Mouse (Mus musculus) heart, adult 18-20 months (tissue): Measurements from ENCODE around the gene Herc4. TPM values are rescaled to one million over a fixed set of nuclear protein-coding genes. Genes with fewer than 3 reads are reported as not detected.
"Not testable (repeated sequence)": the region's sequence is repeated elsewhere in the genome, so short reads cannot be mapped to it uniquely, and the experiment has no call there.

Experiments used
- DNase-seq, 2 experiments: peaks; one replicate each; pipeline ENCODE4 v3.0.0; 2021 to 2022; ENCODE audit warnings: mixed read lengths in 1 of 2
- total RNA-seq, 2 experiments: library from RNA; stranded (reverse); gene quantifications; 2 replicates each; pipeline ENCODE4 v1.2.3; 2021

The Herc4 gene
- total RNA-seq, 2 experiments from 2014 or later = 33.5 to 36.3 TPM

DNA sequence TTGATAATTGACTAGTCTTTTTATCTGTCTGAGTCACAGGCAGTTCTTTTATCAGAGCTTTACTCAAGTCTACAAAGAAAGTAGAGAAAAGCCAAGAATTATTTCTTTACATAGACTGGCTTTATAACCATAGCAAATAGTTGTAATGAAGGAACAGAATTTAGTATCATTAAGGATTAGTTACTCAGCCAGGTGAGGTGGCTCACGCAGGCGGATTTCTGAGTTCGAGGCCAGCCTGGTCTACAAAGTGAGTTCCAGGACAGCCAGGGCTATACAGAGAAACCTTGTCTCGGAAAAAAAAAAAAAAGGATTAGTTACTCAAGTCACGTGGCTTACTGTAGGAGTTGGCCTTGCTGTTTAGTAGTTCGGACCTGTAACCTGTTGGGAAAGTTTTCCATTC lies 4.8 kb downstream of the Herc4 start:
- DNase-seq = no peak

DNA sequence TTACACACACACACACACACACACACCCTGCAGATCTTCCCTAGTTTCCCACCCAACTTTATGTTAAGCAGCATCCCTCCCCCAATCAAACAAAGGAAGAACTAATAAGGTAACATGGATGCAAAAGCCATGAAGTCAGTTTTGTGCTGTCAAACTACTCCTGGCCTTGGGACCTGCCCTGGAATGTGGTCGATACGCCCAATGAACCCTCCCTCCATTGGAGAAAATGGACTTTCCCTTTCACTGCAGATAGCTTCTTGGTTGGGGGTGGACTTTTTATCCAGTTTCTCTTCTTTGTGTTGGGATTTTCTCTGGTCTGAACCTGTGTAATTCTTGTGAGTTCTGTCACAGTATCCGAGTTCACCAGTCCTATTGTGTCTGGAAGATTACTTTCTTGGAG lies 15.1 kb downstream of the Herc4 start:
- DNase-seq = no peak

DNA sequence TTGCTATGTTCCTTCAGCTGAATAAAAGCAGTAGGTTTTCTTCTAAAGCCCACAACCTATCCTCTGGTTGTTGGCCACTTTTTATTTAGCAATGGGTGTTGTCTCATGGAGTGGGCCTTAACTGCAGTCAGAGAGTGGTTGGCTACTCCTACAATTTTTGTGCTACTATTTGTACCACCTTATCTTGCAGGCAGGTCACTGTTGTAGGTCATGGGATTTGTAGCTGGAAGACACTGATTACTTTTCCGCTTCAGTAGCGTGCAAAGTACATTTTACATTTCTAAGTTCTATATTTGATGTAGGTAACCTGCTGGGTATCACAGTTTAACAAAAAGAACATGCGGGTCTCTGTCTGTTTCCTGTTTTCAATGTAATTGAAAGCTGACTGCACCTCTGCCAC lies 15.7 kb downstream of the Herc4 start:
- DNase-seq = peak; percentile 13 to 20

DNA sequence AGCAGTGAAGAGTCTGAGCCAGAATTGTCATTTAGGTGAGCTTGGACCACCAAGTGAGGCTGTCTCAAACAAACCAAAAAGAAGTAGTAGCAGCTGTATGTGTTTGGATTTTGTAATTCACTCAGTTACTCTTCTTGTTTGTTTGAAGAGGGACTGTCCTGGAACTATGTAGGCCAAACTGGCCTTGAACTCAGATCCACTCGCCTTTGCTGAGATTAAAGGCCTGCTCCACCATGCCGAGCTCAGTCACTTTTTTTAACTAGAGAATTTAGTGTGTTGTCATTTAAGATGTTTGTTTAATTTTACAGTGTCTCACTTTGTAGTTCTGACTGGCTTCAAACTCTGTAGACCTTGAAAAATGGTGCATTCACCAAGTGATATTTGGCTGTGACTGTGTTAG lies 24.3 kb downstream of the Herc4 start:
- DNase-seq = no peak

DNA sequence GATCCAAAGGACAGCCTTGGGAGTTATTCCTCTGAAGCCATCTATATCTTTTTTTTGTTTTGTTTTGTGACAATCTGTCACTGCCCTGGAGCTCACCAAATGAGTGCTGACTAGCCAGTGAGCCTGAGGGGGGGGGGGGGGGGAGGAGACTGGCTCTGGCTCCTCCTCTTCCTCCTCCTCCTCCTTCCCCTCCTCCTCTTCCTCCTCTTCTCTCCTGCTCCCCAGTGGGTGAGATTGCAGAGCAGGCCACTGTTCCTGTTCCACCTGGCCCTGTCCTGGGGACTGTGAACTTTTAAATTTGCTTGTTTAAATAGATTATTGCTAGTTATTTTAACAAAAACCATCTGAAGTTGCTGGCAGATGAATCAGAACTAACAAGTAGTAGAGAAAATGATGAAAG lies 28.8 kb downstream of the Herc4 start:
- no peak for DNase-seq

DNA sequence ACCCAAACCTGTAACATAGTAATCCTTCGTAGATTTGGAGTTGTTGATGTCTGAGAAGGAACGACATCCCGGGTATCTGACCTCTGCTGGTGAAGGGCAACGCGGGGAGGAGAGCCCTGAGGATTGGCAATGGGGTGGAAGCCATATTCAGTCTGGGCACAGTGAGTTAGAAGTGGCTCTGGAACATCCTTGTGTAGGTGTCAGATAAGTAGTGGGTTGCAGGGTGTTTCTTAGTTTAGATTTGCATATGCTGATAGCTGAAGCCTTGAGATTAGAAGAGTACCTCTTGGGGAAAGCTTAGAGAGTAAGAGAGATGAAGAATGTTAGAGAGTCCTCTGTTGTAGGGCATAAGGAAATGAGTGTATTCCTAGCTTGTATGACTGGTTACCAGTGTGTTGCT lies 29.3 kb downstream of the Herc4 start:
- DNase-seq = no peak

DNA sequence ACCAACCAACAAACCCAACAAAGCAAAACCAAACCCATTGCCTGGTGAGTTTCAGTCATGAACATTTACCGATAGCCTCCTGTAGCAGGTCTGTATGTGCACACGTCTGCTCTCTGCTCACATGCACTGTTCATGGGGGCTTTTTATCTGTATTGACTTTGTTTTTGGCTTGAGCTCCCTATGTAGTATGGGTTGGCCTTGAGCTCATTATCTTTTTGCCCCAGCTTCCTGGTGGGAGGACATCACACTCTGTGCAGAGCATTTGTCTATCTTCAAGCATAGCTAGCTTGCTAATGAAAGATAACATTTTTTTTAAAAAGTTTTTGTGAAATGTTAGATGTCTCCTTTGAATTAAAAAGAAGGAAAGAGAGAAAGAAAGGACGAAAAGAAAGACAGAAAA lies 33.4 kb downstream of the Herc4 start:
- no peak for DNase-seq

DNA sequence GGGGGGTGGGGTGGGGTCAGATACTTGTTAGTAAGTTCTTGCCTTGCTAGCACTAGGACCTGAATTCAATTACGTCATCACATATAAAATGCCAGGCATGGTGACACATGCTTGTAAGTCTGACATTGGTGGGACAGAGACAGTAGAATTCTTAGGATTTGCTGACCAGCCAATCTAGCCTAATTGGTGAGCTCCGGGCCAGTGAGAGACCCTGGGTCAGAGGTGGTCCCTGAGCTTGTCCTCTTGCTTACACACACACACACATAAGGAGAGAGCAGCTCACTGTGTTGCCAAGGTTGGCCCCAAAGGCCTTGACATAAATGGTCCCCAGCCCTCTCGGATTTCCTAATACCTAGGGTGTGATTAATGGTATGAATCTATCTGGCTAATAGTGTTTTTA lies 36.2 kb downstream of the Herc4 start:
- no peak for DNase-seq

DNA sequence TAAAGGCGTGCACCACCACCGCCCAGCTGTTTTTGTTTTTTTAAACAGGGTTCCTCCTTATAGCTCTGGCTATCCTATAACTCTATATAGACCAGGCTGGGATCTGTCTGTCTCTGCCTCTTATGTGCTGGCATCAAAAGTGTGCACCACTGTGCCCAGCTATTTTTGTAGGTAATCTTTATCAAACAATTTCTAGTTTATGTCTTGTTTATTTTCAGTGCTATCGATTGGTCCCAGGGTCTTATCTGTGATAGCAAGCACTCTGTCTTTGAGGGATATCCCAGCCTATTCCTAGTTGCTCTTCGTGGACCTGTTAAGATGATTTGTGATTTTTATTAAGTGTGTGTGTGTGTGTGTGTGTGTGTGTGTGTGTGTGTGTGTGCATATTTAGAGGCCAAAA lies 38.8 kb downstream of the Herc4 start:
- no peak for DNase-seq

DNA sequence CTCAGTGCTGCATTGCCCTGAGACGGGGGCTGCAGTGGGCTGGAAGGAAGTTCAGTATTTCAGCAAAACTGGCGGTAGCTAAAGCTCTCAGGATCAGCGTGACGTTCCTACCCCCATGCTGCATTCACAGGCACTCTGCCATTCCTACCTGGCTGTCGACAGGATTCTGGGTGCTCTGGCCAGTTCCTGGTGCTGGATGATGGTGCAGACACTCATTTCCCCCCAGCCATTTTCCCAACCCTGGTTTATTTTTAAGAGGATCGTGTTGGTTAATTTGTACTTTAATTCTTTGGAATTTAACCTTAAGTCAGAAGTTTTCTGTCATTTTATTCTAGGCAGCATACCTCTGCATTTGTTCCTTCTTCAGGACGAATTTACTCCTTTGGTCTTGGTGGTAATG lies 39.2 kb downstream of the Herc4 start:
- no peak for DNase-seq

DNA sequence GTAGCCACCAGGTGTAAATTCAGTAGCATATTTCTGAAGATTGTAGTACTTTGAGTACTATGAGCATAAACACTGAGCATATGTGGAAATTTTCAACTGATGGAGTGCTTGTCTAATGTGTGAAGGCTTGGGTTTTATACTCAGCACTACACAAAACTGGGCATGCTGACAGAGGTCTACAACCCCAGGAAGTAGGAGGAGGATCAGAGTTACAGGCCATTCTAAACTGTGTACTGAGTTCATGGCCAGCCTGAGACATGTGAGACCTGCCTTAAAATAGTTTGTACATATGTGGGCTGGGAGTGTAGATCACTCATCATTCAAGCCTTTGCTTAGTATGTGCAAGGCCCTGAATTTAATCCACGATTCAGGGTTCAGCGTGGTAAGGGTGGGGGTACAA lies 58.7 kb downstream of the Herc4 start:
- no peak for DNase-seq

DNA sequence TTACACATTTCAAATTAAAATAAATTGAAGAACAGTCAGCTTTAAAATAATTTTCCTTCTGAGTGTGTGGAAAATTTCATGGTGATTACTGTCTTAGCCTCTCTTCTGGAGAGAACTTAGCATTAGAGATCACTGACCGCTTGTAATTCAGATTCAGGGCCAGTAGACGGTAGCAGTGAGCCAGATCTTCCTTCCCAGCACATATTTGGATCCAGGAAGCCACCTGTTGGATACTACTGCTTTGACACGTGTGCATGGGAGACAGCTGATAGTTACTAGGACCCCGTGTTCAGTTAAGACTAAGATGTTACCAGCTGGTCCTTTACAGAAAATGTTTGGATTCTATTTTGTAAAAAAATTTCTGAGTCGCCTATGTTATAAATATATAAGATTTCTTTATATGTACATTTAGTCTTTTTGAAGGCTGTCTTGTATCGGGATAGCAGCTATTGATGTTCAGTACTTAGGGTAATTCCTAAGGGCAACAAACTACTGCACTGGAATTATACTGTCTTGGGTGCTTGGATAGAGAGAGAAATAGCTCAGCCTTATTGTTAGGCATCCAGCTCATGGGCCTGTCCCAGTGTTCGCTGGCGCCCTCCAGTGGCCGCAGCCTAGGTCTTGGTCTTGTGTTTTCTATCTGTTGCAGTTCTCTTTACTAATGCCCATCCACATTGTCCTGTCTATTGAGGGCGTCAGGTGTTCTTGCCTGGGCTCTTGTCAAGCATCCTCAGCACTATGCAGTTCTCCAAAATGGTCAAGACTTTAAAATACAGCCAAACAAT lies 65.2 kb downstream of the Herc4 start:
- peak; percentile 75 to 89 for DNase-seq

DNA sequence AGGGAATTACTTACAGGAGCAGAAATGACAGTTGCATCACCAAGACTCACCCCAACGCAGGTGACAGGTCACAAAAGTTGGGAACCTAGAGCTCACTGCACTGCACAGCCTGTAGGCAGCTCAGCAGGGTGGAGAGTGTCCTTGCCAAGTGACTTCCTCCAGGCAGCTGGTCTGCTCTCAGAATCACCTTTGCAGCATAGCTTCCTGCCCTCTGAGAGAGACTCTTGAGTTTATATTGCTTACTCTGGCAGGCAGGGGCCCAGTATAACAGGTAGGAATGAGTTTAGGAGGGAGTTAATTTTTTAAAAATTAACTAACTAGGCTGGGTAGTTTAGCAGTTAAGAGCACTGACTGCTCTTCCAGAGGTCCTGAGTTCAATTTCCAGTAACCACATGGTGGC lies 70.1 kb downstream of the Herc4 start:
- DNase-seq = no peak

DNA sequence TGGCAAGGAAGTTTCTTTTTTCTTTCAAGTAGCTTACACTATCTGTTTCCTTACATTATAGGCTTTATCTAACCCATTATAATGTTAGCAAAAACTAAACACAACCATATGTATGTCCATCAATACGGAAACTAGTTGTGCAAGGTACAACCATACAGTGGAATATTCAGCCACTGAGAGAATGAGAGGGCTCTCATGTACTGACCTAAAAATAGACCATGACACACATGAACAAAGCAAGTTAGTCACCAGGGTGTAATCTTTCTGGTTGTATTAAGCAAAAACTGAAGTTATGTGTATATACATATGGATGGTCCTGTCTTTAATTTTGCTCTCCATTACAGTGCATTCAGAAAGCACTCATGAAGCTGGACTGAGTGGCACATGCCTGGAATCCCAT lies 83.5 kb downstream of the Herc4 start:
- no peak for DNase-seq

DNA sequence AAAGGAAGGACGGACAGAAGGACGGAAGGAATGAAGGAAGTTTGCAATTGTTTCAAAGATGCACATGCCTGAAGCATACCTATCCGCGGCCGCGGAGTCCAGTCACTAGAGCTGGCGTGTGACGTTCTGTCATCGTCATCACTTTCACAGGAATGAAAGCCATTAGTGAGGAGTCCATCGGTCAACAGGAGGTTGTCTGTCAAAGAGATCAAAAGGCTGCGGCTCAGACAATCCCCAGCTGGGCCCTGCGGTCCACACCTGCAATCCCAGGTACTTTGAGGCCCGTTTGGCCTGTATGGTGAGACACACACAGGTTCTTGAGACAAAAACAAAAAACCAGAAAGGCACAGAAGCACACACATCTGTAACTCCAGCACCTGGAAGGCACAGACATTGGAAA lies 93.3 kb downstream of the Herc4 start:
- peak in 1 of 2 experiments; percentile 2 for DNase-seq

DNA sequence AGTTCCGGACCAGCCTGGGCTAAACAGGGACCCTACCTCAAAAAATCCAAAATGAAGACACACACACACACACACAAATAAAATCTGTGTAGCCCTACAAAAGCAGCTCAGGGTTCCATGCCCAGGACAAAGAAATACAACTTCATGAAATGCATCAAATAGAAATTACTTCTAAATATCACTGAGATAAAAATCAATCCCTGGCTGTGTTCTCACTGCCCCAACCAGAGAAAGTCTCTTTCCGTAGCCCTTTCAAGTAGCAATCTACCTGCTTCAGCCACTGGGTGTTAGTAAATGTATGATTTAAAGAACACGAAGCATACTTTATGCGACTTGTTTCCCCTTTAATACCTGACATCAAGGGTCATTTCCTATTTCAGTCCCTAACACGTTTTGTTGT lies 93.7 kb downstream of the Herc4 start:
- DNase-seq = no peak

DNA sequence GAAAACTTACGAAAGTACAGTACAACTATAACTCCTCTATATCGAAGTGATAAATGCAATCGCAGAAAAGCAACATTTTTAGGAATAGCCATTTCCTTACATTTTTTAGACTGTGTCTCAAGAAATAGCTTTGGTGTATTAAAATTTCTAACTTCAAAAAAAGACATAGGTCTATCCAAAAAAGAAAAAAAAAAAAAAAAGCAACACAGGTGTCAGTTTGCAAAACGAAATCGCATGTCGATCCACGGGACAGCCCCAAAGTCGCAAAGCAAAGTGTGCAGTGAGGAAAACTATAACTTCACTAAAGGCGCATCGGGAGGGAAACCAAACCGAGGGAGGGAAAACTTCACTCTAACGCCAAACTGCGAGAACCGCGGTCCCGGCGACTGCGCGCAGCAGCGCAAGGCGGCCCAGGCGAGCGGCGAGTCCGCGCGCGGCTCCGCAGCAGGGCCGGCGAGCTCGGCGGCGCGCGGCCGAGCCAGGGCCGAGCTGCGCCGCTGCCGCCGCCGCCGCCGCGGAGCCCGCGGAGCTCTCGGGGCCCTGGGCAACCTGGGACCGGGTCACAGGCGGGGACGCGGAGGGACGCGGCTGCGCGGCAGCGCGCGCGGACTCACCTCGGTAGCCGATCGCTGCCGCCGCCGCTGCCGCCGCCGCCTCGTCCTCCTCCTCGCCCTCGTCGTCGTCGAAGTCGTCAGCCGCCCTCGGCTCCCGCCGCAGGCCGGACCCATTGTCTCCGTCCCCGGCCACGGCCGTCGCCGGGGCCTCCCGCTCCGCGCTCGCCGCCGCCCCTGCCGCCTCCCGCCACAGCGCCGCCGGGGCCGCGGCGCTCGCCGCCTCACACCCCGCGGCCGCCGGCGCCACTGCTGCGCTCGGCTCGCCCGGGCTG lies 94.6 kb downstream of the Herc4 start:
- DNase-seq = peak; percentile 61 to 63

DNA sequence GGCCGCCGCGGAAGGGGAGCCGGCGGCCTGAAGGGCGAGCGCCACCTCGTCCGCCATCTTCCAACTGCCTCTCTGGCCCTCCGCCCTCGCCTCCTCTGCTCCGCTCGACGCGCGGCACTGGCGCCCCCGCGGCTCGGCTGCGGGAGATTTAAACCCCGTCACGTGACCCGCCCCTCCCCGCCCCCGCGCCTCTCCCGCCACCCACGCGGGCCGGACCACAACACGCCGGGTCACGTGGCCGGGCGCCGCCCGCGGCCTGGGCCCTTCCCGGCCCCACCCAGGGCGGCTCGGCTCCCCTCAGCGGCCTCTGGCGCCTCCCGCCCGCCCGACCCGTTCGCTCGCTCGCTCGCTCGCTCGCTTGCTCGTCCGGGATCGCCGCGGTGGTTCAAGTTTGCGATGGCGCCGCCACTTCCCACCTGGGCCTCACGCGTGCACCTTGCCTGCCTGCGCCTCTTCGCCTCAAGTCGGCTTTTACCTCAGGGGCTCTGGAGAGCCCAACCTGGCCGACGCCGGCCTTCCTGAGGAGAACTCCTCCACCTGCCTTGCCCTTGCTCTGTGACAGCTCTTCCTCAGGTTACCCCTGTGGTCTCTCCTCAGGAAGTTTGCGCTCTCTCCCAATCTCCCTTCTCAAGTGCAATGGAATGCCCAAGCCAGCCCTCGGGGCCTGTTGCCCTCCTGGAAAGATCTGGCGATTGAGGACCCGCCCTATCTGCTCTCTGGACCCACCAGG lies 95.5 kb downstream of the Herc4 start:
- DNase-seq = peak; percentile 92 to 95

DNA sequence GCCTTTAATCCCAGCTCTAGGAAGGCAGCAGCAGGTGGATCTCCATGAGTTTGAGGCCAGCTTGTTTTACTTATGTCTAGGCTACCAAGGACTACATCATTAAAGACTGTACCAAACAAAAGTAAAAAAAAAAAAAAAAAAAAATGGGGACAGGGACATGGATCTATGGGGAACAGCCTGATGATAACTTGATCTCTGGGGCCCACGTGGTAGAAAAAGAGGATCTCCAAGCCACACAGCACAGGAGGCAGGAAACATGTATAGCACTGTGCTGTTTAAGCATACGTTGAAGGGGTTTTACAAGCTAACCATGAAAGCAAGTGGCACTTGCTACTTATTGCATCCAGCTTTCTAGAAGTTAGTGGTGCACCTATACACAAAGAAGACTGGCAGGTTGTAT lies 97.7 kb downstream of the Herc4 start:
- DNase-seq = no peak

DNA sequence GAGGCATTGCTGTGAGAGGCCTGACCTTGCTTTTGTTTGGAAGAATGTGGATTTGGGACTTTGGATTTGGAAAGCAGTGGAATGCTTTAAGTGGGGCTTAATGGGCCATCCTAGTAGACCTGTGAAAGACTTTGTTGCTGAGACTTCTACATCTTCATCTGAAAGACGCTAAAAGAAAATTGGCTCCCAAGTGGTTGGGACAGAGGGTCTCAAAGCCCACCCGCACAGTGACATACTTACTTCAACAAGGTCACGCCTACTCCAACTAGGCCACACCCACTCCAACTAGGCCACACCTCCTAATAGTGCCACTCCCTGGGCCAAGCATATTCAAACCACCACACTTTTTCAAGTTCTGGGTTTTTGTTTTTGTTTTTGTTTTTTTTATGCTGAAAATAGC lies 101.1 kb downstream of the Herc4 start:
- no peak for DNase-seq

DNA sequence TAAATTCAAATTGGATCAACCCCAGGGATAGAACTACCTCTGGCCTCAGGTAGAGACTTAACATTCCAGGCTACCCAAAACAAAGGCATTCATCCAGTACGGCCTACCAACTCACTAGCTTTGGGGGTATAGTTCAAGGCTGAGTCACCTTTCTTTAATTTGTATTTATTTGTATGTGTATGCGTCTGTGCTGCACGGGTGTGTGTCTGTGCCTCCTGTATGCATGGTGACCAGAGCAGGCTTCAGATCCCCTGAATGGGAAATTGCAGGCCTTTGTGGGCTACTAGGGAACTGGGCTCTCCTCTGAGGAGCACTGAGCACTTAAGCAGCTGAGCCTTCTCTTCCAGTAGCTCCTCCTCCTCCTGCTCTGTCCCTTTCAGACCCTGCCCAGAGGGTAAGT lies 104.7 kb downstream of the Herc4 start:
- no peak for DNase-seq

DNA sequence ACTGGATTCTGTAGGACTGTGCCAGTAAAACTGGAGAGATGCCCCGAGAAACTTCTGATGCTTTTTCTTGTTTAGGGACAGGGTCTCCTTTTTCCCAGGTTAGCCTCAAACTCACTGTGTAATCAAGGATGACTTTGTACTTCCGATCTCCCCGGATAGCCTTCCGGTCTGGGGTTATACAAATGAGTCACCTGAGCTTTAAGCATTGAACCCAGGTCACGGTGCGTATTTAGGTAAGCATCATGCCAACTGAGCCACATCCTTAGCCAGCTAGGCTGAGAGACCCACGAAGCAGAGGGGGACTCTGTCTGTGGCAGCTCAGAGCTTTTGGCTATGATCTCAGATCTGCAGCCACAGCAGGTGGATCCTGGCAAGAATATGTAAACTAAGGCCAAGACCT lies 107.1 kb downstream of the Herc4 start:
- no peak for DNase-seq

DNA sequence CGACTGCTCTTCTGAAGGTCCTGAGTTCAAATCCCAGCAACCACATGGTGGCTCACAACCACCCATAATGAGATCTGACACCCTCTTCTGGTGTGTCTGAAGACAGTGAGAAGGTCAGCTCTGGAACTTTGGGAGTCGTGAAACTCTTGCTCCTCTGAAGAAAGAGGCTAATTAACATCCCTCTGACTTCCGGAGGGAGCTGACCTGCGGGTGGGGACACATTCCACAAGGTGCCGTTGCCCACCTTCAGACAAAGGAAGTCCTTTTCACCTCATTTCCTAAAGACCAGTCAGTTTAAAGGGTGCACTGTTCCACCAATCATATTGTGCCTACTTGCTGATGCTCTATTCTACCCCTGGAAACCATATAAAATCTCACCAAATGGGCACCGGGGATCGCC lies 107.5 kb downstream of the Herc4 start:
- DNase-seq = not testable (repeated sequence)
